Mouse (Mus musculus): ENCODE results near the gene Lrch1.

Gene Lrch1

GRCm38 (mm10) chr14:74852965-74853758, 94.5 kb downstream of the Lrch1 start:
- DNase-seq (ENCODE audit: low read depth, low spot score) = no peak

- DNase-seq (ENCODE audit: low read depth, low spot score) = no peak
Measured at GRCm38 (mm10) chr14:74851866-74852265, 95.8 kb downstream of the Lrch1 start.

- DNase-seq (ENCODE audit: low read depth, low spot score) = no peak
Measured at GRCm38 (mm10) chr14:74849020-74849419, 98.7 kb downstream of the Lrch1 start.

GRCm38 (mm10) chr14:74848224-74848623, 99.5 kb downstream of the Lrch1 start:
- no peak for DNase-seq (ENCODE audit: low read depth, low spot score)

- DNase-seq (ENCODE audit: low read depth, low spot score) = no peak
Measured at GRCm38 (mm10) chr14:74847311-74848133, 100.2 kb downstream of the Lrch1 start.

- no peak for DNase-seq (ENCODE audit: low read depth, low spot score)
Measured at GRCm38 (mm10) chr14:74846668-74847067, 101.0 kb downstream of the Lrch1 start.

- DNase-seq (ENCODE audit: low read depth, low spot score) = no peak
Measured at GRCm38 (mm10) chr14:74845661-74846274, 101.9 kb downstream of the Lrch1 start.

- no peak for DNase-seq (ENCODE audit: low read depth, low spot score)
Measured at GRCm38 (mm10) chr14:74841708-74842107, 106.0 kb downstream of the Lrch1 start.

- no peak for DNase-seq (ENCODE audit: low read depth, low spot score)
Measured at GRCm38 (mm10) chr14:74841297-74841696, 106.4 kb downstream of the Lrch1 start.

GRCm38 (mm10) chr14:74840820-74841219, 106.9 kb downstream of the Lrch1 start:
- DNase-seq (ENCODE audit: low read depth, low spot score) = peak; percentile 57

- DNase-seq (ENCODE audit: low read depth, low spot score) = no peak
Measured at GRCm38 (mm10) chr14:74840328-74840727, 107.3 kb downstream of the Lrch1 start.

- DNase-seq (ENCODE audit: low read depth, low spot score) = no peak
Measured at GRCm38 (mm10) chr14:74838816-74839215, 108.9 kb downstream of the Lrch1 start.

- no peak for DNase-seq (ENCODE audit: low read depth, low spot score)
Measured at GRCm38 (mm10) chr14:74835010-74835409, 112.7 kb downstream of the Lrch1 start.

GRCm38 (mm10) chr14:74834215-74834614, 113.5 kb downstream of the Lrch1 start:
- no peak for DNase-seq (ENCODE audit: low read depth, low spot score)

GRCm38 (mm10) chr14:74831653-74832052, 116.0 kb downstream of the Lrch1 start:
- DNase-seq (ENCODE audit: low read depth, low spot score) = no peak

- no peak for DNase-seq (ENCODE audit: low read depth, low spot score)
Measured at GRCm38 (mm10) chr14:74831050-74831449, 116.6 kb downstream of the Lrch1 start.

- DNase-seq (ENCODE audit: low read depth, low spot score) = no peak
Measured at GRCm38 (mm10) chr14:74830591-74830990, 117.1 kb downstream of the Lrch1 start.

GRCm38 (mm10) chr14:74822757-74823680, 124.7 kb downstream of the Lrch1 start:
- DNase-seq (ENCODE audit: low read depth, low spot score) = no peak

GRCm38 (mm10) chr14:74822048-74822447, 125.6 kb downstream of the Lrch1 start:
- peak; percentile 55 for DNase-seq (ENCODE audit: low read depth, low spot score)

GRCm38 (mm10) chr14:74820180-74820813, 127.4 kb downstream of the Lrch1 start:
- DNase-seq (ENCODE audit: low read depth, low spot score) = no peak

- DNase-seq (ENCODE audit: low read depth, low spot score) = no peak
Measured at GRCm38 (mm10) chr14:74816705-74817104, 131.0 kb downstream of the Lrch1 start.

Measured in forelimb bud, embryonic 11.5 days (tissue).